Comparison of ENCODE assay signal across 10 mouse cellular contexts in the genomic region with DNA sequence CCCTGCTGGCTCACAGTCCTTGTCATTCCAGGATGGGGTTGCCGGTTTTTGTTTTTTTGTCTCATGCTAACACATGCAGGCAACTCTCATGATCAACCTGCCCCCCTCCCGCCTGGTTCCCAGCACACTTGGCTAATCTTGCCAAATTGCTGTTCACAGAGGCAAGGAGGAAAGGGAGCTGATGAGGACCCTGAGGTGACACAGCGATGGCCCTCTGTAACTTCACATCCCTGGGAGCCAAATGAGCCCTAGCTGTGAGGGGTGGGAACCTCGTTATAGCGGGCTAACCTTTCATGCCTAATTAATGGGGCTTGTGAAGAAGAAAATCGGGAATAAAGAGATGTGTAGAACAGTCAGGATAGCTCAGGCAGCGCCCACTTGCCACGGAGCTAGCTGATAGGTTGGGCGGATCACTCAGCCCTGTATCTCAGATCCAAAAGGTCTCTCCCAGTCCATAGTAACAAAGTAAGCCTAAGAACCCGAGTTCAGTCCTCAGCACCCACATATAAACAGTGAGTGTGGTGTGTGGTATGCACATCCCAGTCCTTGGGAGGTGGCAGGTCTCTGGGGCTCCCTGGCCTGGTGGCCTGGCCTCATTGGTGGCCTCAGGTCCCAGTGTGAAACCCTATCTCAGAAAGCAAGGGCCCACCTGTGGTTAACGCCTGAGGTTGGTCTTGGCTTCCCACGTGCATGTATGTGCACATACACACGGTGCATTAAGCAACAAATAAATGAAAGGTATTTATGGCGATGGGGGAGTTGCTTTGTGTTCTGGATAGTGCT. TPM values are rescaled to one million over a fixed set of nuclear protein-coding genes. Genes with fewer than 3 reads are reported as not detected.
DNase-seq lines count a peak whose midpoint lies in the region; ATAC-seq and TF ChIP-seq lines count a peak whose summit lies in the region.
"Had no signal": no experiment of that assay in that cellular context is flagged by ENCODE, and none has a peak within 500 bp of the region (broad histone marks: within the 10 kb centered on the region; RNA-seq: fewer than 3 reads in every experiment).

No protein-coding gene starts in this region.

- DNase-seq in heart, adult 2 months, result no peak
- DNase-seq in heart, postnatal 4 days, result no peak
- DNase-seq in lung, embryonic 14.5 days, result no peak
- DNase-seq in lung, adult 2 months, result no peak
- no peak for DNase-seq in embryo, embryonic 10.5 days (ENCODE audit: low spot score)
- no peak for DNase-seq in lung, postnatal 25 days (ENCODE audit: low spot score)
- DNase-seq: cerebellum, adult 9-11 months; lung, postnatal 36 days had no signal

- WGBS in heart, adult 2 months, result 66% methylated on average over 14 of the region's 14 CpGs
- 38% methylated on average over 14 of the region's 14 CpGs for WGBS in lung, embryonic 14.5 days
- WGBS in lung, adult 2 months, result 66% methylated on average over 14 of the region's 14 CpGs
- 23% methylated on average over 14 of the region's 14 CpGs for WGBS in hindbrain, embryonic 15.5 days
- 49% methylated on average over 14 of the region's 14 CpGs for WGBS in stomach, embryonic 16.5 days

- no peak for TF ChIP-seq CTCF in heart, adult 2 months (IDR thresholded peaks at IDR 0.05)
- TF ChIP-seq CTCF in lung, embryonic 14.5 days (IDR thresholded peaks at IDR 0.05; ENCODE audit: low read depth), result no peak
- no peak for TF ChIP-seq CTCF in lung, adult 2 months (IDR thresholded peaks at IDR 0.05; ENCODE audit: insufficient read depth, low read length)

- peaks cover 10% of the 10 kb centered on the region for H3K36me3 ChIP-seq in heart, adult 2 months (ENCODE audit: control insufficient read depth, insufficient read depth, low read length)
- H3K36me3 ChIP-seq in lung, embryonic 14.5 days (ENCODE audit: insufficient read depth), result no peaks in the 10 kb centered on the region
- no peaks in the 10 kb centered on the region for H3K36me3 ChIP-seq in hindbrain, embryonic 15.5 days
- H3K36me3 ChIP-seq in stomach, embryonic 16.5 days (ENCODE audit: control insufficient read depth, insufficient read depth, low read length), result no peaks in the 10 kb centered on the region

- H3K9ac ChIP-seq in heart, adult 2 months (ENCODE audit: low read depth, low read length), result 0 out of 2 replicates have a peak overlapping the region, but pooled peaks have one; percentile 6
- no peak overlapping the region for H3K9ac ChIP-seq in lung, embryonic 14.5 days
- H3K9ac ChIP-seq in hindbrain, embryonic 15.5 days, result no peak overlapping the region
- no peak overlapping the region for H3K9ac ChIP-seq in stomach, embryonic 16.5 days (ENCODE audit: low read length)

- no peak overlapping the region for H3K27ac ChIP-seq in heart, adult 2 months
- H3K27ac ChIP-seq in lung, embryonic 14.5 days (ENCODE audit: low read depth), result no peak overlapping the region
- H3K27ac ChIP-seq in hindbrain, embryonic 15.5 days (replicated peaks), result no peak overlapping the region; the same call in 1 of the 2 replicates
- H3K27ac ChIP-seq in stomach, embryonic 16.5 days (ENCODE audit: low read length), result no peak overlapping the region

- no peak for TF ChIP-seq POLR2A in heart, adult 2 months (IDR thresholded peaks at IDR 0.05; ENCODE audit: insufficient read depth, low read depth, low read length)
- no peak for TF ChIP-seq POLR2A in lung, adult 2 months (IDR thresholded peaks at IDR 0.05; ENCODE audit: borderline replicate concordance, extremely low read depth, low read depth, low read length)

- no peak overlapping the region for H3K4me2 ChIP-seq in lung, embryonic 14.5 days
- H3K4me2 ChIP-seq in hindbrain, embryonic 15.5 days, result no peak overlapping the region
- H3K4me2 ChIP-seq in stomach, embryonic 16.5 days (ENCODE audit: low read depth, low read length), result no peak overlapping the region

- no peaks in the 10 kb centered on the region for H3K27me3 ChIP-seq in heart, adult 2 months (ENCODE audit: control insufficient read depth, insufficient read depth, low read length)
- H3K27me3 ChIP-seq in lung, embryonic 14.5 days (ENCODE audit: insufficient read depth, low read length), result no peaks in the 10 kb centered on the region
- no peaks in the 10 kb centered on the region for H3K27me3 ChIP-seq in hindbrain, embryonic 15.5 days
- H3K27me3 ChIP-seq in stomach, embryonic 16.5 days (ENCODE audit: control insufficient read depth, insufficient read depth, low read length), result no peaks in the 10 kb centered on the region

- H3K9me3 ChIP-seq in lung, embryonic 14.5 days (ENCODE audit: low read depth, low read length), result no peaks in the 10 kb centered on the region
- H3K9me3 ChIP-seq in hindbrain, embryonic 15.5 days, result no peaks in the 10 kb centered on the region
- no peaks in the 10 kb centered on the region for H3K9me3 ChIP-seq in stomach, embryonic 16.5 days (replicated peaks; ENCODE audit: control insufficient read depth, low read length)

- intact Hi-C loops in heart, adult 2 months (cut with DNase I), result no loop called here

- peaks cover 5% of the 10 kb centered on the region for H3K79me2 ChIP-seq in heart, adult 2 months (replicated peaks; ENCODE audit: control insufficient read depth, insufficient read depth, low read length)

- peaks cover 37% of the 10 kb centered on the region for H3K4me1 ChIP-seq in heart, adult 2 months (ENCODE audit: control insufficient read depth, insufficient read depth, low read length)
- peaks cover 27% of the 10 kb centered on the region; the same call in 1 of the 2 replicates for H3K4me1 ChIP-seq in lung, embryonic 14.5 days (ENCODE audit: insufficient read depth)
- H3K4me1 ChIP-seq in lung, adult 2 months (ENCODE audit: control insufficient read depth, insufficient read depth, low read length), result peaks cover 25% of the 10 kb centered on the region
- peaks cover 47% of the 10 kb centered on the region for H3K4me1 ChIP-seq in hindbrain, embryonic 15.5 days (replicated peaks)
- peaks cover 39% of the 10 kb centered on the region for H3K4me1 ChIP-seq in stomach, embryonic 16.5 days (ENCODE audit: control insufficient read depth, insufficient read depth, low read length)

- ATAC-seq in lung, embryonic 14.5 days (ENCODE audit: insufficient read depth), result peak; percentile 15; the same call in 1 of the 2 replicates
- ATAC-seq in hindbrain, embryonic 15.5 days (ENCODE audit: low FRiP score, low read depth), result peak; percentile 24; the same call in 1 of the 2 replicates
- peak; percentile 27; the same call in 1 of the 2 replicates for ATAC-seq in stomach, embryonic 16.5 days (ENCODE audit: insufficient read depth, low FRiP score)

- no peak overlapping the region for H3K4me3 ChIP-seq in heart, adult 2 months
- H3K4me3 ChIP-seq in lung, embryonic 14.5 days (ENCODE audit: low read depth, low read length), result no peak overlapping the region
- no peak overlapping the region for H3K4me3 ChIP-seq in lung, adult 2 months (replicated peaks; ENCODE audit: extremely low read depth, low read depth, low read length)
- H3K4me3 ChIP-seq in hindbrain, embryonic 15.5 days, result no peak overlapping the region
- H3K4me3 ChIP-seq in stomach, embryonic 16.5 days (replicated peaks; ENCODE audit: low read length), result no peak overlapping the region

- TF ChIP-seq EP300 in heart, adult 2 months (IDR thresholded peaks at IDR 0.05; ENCODE audit: insufficient read depth, low read depth, low read length), result no peak

RNA-seq across cellular contexts. Expression of a gene that starts 25.6 kb away (rescaled TPM):
- total RNA-seq in heart, adult 2 months (2021), result 10 to 100 TPM in 1 of 2 experiments, 1 to 10 TPM in 1; 10.0 to 11.1 TPM
- polyA plus RNA-seq in heart, adult 2 months (2012; rRNA removed), result 8.6 and 10.2 TPM in 2 replicates
- total RNA-seq in heart, postnatal 4 days (2021), result 10 to 100 TPM; 43.5 to 45.3 TPM
- polyA plus RNA-seq in lung, embryonic 14.5 days (2014; fragmentation: Nextera tagmentation; extraction: Ambion mirVana), result 25.5 and 26.2 TPM in 2 replicates
- polyA plus RNA-seq in lung, adult 2 months (2012; rRNA removed), result 33.9 and 40.2 TPM in 2 replicates
- polyA plus RNA-seq in hindbrain, embryonic 15.5 days (2015; fragmentation: Nextera tagmentation; extraction: Ambion mirVana), result 13.8 and 16.2 TPM in 2 replicates
- 20.1 and 20.6 TPM in 2 replicates for polyA plus RNA-seq in stomach, embryonic 16.5 days (2015; fragmentation: Nextera tagmentation; extraction: Ambion mirVana)
